17 mouse cellular contexts compared by ENCODE assay signal in the genomic region with DNA sequence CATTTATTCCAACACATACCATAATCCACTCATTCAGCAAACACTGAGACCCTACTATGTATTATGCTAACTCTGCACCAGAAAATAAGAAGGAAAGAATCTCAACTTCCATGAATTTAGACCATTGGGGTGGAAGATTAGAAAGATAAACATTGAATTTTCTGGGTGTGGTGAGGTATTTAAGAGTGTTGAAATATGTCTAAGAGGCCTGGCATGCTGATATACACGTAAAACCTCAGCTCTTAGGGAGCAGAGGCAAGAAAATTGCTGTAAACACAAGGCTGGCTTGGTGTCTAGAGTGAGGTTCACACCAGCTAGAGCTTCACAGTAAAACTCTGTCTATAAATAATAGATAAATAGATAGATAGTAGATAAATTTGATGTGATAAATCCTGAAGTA.
"Had no signal": no experiment of that assay in that cellular context is flagged by ENCODE, and none has a peak within 500 bp of the region (broad histone marks: within the 10 kb centered on the region; RNA-seq: fewer than 3 reads in every experiment).

No protein-coding gene starts in this region.

- ATAC-seq: liver, postnatal 0 days; midbrain, embryonic 13.5 days; midbrain, embryonic 15.5 days had no signal

- DNase-seq: liver, embryonic 13.5 days; liver, postnatal 0 days; lung, embryonic 14.5 days; lung, postnatal 14 days; right cerebral cortex, postnatal 14 days; thymus, adult 2 months; thymus, postnatal 25 days; thymus, postnatal 4 days had no signal

- H3K9me3 ChIP-seq: liver, embryonic 13.5 days; liver, embryonic 15.5 days; megakaryocyte, embryonic 14.5 days; midbrain, embryonic 13.5 days; midbrain, embryonic 15.5 days; neural tube, embryonic 12.5 days; stomach, embryonic 15.5 days had no signal

- H3K9ac ChIP-seq: liver, embryonic 13.5 days; liver, embryonic 15.5 days; liver, postnatal 0 days; lung, embryonic 14.5 days; midbrain, embryonic 13.5 days; midbrain, embryonic 15.5 days; neural tube, embryonic 12.5 days; stomach, embryonic 15.5 days had no signal

- H3K4me2 ChIP-seq: liver, embryonic 11.5 days; liver, embryonic 13.5 days; liver, embryonic 15.5 days; lung, embryonic 14.5 days; midbrain, embryonic 11.5 days; midbrain, embryonic 13.5 days; midbrain, embryonic 15.5 days; neural tube, embryonic 12.5 days; stomach, embryonic 15.5 days had no signal

- H3K27ac ChIP-seq: liver, embryonic 13.5 days; liver, embryonic 15.5 days; macrophage; midbrain, embryonic 13.5 days; midbrain, embryonic 15.5 days; neural tube, embryonic 12.5 days; stomach, embryonic 15.5 days had no signal

- H3K4me1 ChIP-seq: liver, embryonic 13.5 days; liver, embryonic 15.5 days; megakaryocyte, embryonic 14.5 days; midbrain, embryonic 13.5 days; midbrain, embryonic 15.5 days; neural tube, embryonic 12.5 days; stomach, embryonic 15.5 days had no signal

- H3K36me3 ChIP-seq: liver, embryonic 13.5 days; liver, embryonic 15.5 days; midbrain, embryonic 13.5 days; midbrain, embryonic 15.5 days; neural tube, embryonic 12.5 days; stomach, embryonic 15.5 days had no signal

- H3K27me3 ChIP-seq: liver, embryonic 15.5 days; midbrain, embryonic 13.5 days; midbrain, embryonic 15.5 days; neural tube, embryonic 12.5 days; stomach, embryonic 15.5 days had no signal

- H3K4me3 ChIP-seq: liver, embryonic 13.5 days; liver, embryonic 15.5 days; megakaryocyte, embryonic 14.5 days; midbrain, embryonic 13.5 days; midbrain, embryonic 15.5 days; neural tube, embryonic 12.5 days; stomach, embryonic 15.5 days had no signal
